Mouse (Mus musculus) brain, embryonic 14.5 days (tissue): Measurements from ENCODE around the gene Six3. TPM values are rescaled to one million over a fixed set of nuclear protein-coding genes. Genes with fewer than 3 reads are reported as not detected.
A peak's percentile ranks its signal among the peaks of the same experiment; 100 is the strongest.

Experiments used
- DNase-seq: peaks from one replicate; pipeline ENCODE4 v3.0.0-alpha.2; 2011; ENCODE audit warnings: low read depth
- CTCF ChIP-seq: fragments of 200-500 bp; IDR thresholded peaks from 2 replicates; pipeline ENCODE4 v1.5.1; 2012; ENCODE audit warnings: inconsistent platforms, mild to moderate bottlenecking, moderate library complexity, borderline replicate concordance; ENCODE audit not compliant: insufficient read depth, insufficient read length; ENCODE audit errors: extremely low read depth
- POLR2A ChIP-seq: fragments of 200-500 bp; IDR thresholded peaks from 2 replicates; pipeline ENCODE4 v1.6.1; 2012; ENCODE audit warnings: mild to moderate bottlenecking, inconsistent platforms, borderline replicate concordance; ENCODE audit not compliant: poor library complexity, insufficient read depth, insufficient read length, severe bottlenecking; ENCODE audit errors: extremely low read depth
- polyA plus RNA-seq: library from polyadenylated mRNA; depleted of rRNA; stranded (reverse); fragments of >200 nt; gene quantifications from 2 replicates; pipeline ENCODE4 v1.2.3, GENCODE M21; 2012

Six3 gene
- polyA plus RNA-seq, 1 experiment: 24.0 TPM

DNA sequence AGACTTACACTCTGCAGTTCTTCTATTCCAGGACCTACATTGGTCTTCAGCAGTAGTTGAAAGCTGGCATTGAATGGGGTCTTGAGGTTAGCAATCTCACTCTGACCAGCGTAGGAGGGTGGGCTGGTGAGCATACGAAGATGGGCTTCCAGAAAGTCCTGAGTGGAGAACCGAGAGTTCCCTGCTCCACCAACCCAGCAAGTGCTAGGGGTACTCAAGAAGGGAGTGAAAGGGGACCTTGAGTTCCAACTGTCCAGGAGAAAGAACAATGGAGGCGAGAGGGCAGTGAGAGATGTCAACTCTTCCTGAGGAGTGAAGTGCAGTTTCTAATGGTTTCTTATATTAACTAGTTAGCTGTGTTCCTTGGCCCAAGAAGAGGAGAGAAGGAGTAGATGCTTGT, 2.2 kb downstream of the Six3 start:
- no peak for DNase-seq
- TF ChIP-seq CTCF (no peak), POLR2A (no peak)

DNA sequence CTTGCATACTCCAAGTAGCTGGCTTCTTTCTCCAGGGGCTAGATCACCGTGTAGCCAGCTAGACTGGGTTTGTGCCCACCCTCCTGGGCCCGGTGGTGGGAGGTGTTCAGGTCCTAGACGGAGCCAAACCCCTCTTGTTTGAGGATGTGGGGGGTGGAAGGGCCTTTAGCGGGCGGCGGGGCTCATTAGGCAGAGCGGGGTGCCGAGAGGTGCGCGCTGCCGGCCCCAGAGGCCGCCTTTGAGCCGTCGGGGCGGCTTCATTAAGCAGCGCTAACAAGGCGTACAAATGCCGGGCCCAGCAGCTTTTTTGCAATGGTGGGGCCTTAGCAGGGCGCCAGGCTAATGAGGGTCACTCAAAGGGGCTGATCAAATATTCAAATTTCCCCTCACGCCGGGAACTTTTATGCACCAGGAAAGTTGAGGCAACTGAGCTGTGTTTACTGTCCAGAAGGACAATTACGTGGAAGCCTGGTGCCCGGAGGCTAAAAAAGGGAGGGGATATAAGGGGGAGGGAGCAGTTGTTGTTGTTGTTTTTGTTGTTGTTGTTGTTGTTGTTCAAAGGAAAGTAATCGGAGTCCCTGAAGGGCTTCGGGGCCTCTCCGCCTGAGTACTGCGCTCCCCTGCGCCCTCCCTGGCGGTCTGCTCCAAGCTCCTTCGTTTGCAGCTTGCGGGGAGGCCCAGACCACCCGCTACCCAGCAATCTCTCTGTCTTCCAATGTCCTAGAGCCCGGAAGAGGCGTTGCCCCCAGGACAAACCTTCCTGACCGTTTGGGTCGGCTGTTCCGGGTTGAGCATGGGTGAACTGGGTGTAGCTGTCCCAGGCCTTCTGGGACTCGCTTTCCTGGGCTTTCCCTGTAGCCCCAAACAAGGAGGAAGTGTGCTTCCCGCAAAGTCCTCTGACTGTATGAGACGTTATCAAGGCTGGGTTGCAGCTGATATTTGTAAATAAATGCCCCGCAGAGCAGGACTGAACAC, 3.4 kb downstream of the Six3 start:
- TF ChIP-seq POLR2A (no peak), CTCF (no peak)
- DNase-seq: no peak

DNA sequence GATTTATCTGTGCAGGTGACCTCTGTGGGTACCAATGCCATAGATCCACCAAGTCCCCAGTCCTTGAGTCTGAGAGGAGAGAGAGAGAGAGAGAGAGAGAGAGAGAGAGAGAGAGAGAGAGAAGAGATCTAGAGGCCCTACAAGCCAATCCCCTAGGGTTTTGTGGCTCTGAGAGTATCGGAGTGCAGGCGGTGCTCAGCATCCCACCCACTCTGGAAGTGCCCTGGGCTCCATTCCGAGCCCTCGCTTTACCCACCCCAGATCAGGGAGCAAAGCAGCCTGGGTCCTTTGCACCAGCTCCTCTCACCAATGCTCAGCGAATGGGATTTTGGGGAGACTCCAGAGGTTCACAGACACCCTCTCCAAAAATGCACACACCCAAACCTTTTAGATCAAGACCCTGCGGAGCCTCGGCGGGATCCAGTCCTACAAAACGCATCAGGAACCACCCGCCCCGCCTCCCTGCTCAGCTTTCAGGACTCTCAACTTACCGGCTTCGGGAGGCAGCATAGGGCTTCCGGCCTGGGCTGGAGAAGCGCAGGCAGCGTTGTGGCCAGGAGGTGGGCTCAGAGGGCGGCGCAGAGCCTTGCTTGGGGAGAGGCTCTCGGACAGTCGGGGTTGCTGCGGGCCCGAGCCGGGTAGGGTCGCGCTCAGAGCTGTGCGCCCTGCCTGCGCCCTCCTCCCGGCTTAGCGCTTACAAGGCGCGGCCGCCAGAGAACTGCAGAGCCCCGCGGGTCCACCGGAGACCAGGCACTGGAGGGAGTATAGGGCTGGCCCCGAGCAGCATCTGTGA, 4.4 kb downstream of the Six3 start:
- no peak for TF ChIP-seq CTCF
- no peak for DNase-seq

DNA sequence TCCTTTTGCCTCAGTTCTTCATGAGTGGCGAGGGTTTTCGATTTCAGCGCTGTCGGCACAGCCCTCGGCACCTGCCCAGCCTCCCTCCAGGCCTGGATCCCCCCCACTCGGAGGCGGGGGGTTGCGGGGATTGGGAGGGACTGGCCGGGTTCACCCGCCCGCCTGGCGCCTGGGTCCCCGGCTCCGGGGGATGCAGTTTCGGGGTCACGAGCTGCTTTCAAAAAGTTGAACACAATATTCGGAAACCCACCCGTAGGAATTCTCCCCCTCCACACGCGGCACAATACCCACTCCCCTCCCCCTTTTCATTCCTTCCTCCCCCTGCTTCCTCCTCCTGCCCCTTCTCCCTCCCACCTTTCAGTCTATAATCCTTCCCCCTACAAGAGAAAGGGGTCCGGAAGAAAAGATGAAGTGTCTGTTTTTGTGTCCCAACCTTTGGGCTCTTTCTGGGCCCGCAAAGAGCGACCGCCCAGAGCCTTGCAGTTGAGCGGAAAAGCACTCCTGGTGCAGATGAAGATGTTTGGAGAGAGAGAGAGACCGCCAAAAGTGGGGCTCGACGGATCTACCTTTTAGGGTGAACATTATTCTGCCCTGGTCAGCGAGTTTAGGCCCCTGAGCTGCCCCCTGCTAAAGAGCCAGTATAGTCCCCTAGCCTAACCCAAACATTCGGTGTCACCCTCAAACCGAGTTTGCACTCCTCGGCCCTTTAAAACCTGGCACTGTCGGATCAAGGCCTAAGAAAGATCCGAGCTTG, 5.1 kb downstream of the Six3 start:
- no peak for TF ChIP-seq CTCF
- no peak for TF ChIP-seq POLR2A
- DNase-seq: no peak

DNA sequence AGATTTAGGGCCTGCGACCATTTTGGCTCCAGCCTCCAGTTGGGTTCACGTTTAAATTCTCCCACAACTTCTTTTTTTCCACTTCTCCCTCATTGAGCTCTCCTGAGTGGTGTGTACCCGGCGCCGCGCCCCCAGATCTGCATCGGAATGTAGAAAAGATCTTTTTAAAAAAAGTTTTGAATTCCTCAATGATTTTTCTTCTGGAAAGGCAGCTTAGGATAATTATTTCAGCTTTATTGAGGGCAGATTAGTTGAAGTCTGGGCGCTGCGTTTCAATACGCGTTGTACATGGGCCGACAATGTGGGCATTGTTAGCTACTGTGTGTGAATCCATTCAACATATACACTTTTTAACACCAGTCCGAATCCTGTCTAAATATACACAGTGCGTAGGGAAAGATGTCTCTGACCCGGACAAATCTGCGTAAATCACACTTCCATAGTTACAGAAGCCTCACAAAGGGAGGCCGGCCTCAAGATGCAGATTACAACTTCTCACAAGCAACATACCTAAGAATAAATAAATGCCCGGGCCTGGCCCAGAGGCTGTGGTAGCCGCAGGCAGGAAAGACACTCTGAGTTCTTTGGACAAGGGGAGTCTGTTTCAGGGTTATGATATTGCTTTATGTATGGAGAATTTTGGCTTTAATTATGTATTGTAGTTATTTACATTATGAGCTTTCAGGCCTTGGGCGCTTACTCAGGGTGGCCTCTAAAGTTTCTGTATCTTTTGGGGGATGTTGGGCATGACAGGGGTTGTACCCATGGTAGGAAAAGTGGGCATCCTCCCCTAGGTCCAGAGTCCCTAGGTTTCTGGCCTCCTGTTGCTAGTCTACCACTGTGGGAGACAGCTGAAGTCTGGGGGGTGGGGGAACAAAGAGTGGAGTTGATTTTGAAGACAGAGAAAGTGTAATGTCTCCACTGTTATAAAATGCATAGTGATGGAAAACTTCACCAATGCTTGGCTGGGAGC, 6.0 kb downstream of the Six3 start:
- no peak for TF ChIP-seq CTCF
- no peak for TF ChIP-seq POLR2A
- no peak for DNase-seq

DNA sequence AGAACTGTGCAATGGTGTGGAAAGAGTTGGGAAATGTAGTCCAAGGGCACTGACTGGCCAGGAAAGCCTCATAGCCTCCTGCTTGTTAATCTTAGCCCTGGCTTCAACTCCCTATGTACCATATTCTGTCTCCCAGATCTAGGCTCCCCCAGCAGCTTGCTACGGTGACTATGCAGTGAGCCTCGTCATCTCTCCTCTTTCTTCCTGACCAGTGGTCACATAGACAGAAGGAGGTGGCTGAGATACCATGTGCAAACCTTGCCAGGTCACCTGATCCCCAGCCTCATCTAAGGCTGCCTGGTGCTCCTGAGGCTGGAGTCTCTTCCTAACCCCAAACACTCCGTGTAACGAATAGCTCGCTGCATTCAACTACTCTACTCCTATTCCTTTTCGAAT, 6.7 kb downstream of the Six3 start:
- no peak for DNase-seq
- TF ChIP-seq CTCF: no peak
- TF ChIP-seq POLR2A: no peak

DNA sequence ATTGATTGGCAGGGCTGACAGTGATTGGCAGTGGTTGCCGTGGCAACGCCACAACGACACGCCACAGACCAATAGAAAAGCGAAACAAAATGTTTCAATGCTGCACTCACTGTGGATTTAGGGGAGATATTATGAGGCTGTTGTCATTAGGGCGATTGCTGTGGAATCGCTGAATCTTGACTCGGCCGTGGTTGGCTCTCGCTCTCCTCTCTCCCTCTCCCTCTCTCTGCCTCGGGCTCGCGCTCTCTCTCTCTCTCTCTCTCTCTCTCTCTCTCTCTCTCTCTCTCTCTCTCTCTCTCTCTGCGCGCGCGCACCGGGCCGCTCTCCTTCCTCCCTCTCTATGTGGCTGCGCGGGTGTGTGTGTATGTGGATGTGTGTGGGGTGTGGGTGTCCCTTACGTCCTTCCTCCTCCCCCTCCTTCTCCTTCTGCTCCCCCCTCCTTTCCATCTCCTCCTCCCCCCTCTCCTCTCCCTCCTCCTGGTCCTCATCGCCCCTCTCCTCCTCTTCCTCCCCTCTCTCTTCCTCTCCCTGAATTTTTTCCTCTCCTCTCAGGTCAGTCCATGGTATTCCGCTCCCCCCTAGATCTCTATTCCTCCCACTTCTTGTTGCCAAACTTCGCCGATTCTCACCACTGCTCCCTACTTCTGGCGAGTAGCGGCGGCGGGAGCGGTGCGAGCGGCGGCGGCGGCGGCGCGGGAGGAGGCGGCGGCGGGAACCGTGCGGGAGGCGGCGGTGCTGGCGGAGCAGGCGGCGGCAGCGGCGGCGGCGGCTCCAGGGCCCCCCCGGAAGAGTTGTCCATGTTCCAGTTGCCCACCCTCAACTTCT, 7.5 kb downstream of the Six3 start:
- no peak for TF ChIP-seq POLR2A
- no peak for TF ChIP-seq CTCF
- DNase-seq: peak; percentile 93

DNA sequence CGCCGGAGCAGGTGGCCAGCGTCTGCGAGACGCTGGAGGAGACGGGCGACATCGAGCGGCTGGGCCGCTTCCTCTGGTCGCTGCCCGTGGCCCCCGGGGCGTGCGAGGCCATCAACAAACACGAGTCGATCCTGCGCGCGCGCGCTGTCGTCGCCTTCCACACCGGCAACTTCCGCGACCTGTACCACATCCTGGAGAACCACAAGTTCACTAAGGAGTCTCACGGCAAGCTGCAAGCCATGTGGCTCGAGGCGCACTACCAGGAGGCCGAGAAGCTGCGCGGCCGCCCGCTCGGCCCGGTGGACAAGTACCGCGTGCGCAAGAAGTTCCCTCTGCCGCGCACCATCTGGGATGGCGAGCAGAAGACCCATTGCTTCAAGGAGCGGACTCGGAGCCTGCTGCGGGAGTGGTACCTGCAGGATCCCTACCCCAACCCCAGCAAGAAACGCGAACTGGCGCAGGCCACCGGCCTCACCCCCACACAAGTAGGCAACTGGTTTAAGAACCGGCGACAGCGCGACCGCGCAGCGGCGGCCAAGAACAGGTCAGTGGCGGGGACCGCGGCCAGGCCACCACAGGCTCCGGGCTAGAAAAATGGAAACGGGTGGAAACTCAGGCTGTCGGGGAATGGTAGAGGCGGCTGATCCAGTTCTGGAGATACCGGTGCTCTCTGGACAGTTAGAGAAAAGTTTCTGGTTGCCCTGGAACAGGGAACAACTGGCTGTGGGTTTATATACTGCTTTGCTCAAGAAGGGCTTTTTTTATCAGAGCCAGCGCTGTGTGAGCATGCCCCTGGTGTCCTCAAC, 8.3 kb downstream of the Six3 start:
- DNase-seq: peak; percentile 57
- no peak for TF ChIP-seq POLR2A
- TF ChIP-seq CTCF: no peak
